ENCODE assay signal across 21 mouse cellular contexts in genomic region chr8:111727553-111727952, GRCm38 (mm10). TPM values are rescaled to one million over a fixed set of nuclear protein-coding genes. Genes with fewer than 3 reads are reported as not detected.
DNase-seq lines count a peak whose midpoint lies in the region; ATAC-seq and TF ChIP-seq lines count a peak whose summit lies in the region.
"Had no signal": no experiment of that assay in that cellular context is flagged by ENCODE, and none has a peak within 500 bp of the region (broad histone marks: within the 10 kb centered on the region; RNA-seq: fewer than 3 reads in every experiment).

No protein-coding gene starts in this region.

- H3K79me3 ChIP-seq in C2C12 (ENCODE audit: low read depth), result peaks cover 89% of the 10 kb centered on the region

- no peaks in the 10 kb centered on the region for H3K9me3 ChIP-seq in heart, embryonic 12.5 days (replicated peaks)
- H3K9me3 ChIP-seq: forebrain, embryonic 10.5 days; liver, embryonic 13.5 days; stomach, embryonic 15.5 days had no signal

- WGBS in heart, embryonic 12.5 days, result 55% methylated on average over 4 of the region's 4 CpGs

- no peak overlapping the region for H3K4me2 ChIP-seq in heart, embryonic 12.5 days
- H3K4me2 ChIP-seq: liver, embryonic 13.5 days had no signal

- no peak for TF ChIP-seq POLR2A in embryonic fibroblast, embryonic 13.5 days (IDR thresholded peaks at IDR 0.05; ENCODE audit: low read depth, low read length)

- peaks cover 100% of the 10 kb centered on the region for H3K79me2 ChIP-seq in C2C12 (ENCODE audit: control insufficient read depth, insufficient read depth)

- no peak overlapping the region for H3K4me3 ChIP-seq in heart, embryonic 12.5 days
- H3K4me3 ChIP-seq in layer of hippocampus, adult 2 months, result no peak overlapping the region
- H3K4me3 ChIP-seq in C2C12 (ENCODE audit: insufficient read depth, poor library complexity, severe bottlenecking), result no peak overlapping the region
- H3K4me3 ChIP-seq in embryonic fibroblast, embryonic 13.5 days (ENCODE audit: insufficient read depth, low read length), result no peak overlapping the region
- H3K4me3 ChIP-seq: forebrain, embryonic 10.5 days; liver, embryonic 13.5 days; stomach, embryonic 15.5 days had no signal

- H3K9ac ChIP-seq in heart, embryonic 12.5 days, result peak overlapping the region; percentile 32; the same call in 1 of the 2 replicates
- H3K9ac ChIP-seq: liver, embryonic 13.5 days; stomach, embryonic 15.5 days had no signal

- no peaks in the 10 kb centered on the region for H3K36me3 ChIP-seq in heart, embryonic 12.5 days
- peaks cover 43% of the 10 kb centered on the region for H3K36me3 ChIP-seq in C2C12 (ENCODE audit: control insufficient read depth, insufficient read depth)
- H3K36me3 ChIP-seq: liver, embryonic 13.5 days had no signal

- no peak for DNase-seq in heart, postnatal 14 days
- DNase-seq in layer of hippocampus, adult 2 months (ENCODE audit: low spot score in 2 of 2), result no peak
- DNase-seq in layer of hippocampus, postnatal 36 days, result no peak
- no peak for DNase-seq in right cerebral cortex, adult 2 months (ENCODE audit: low spot score in 2 of 2)
- DNase-seq: cerebellum, adult 9-10 months; layer of hippocampus, adult 9-11 months; liver, embryonic 13.5 days; lung, postnatal 14 days; right cerebral cortex, adult 18-20 months; thymus, postnatal 14 days had no signal

- intact Hi-C loops in heart, postnatal 14 days (cut with DNase I), result no loop called here

- no peak for TF ChIP-seq CTCF in layer of hippocampus, adult 2 months (conservative IDR thresholded peaks at IDR 0.05)
- no peak for TF ChIP-seq CTCF in C2C12 (IDR thresholded peaks at IDR 0.05; ENCODE audit: control insufficient read depth, insufficient read depth, insufficient read length)
- TF ChIP-seq CTCF in embryonic fibroblast, embryonic 13.5 days (IDR thresholded peaks at IDR 0.05; ENCODE audit: borderline replicate concordance, insufficient read depth, low read length), result no peak

- H3K27me3 ChIP-seq in heart, embryonic 12.5 days (replicated peaks), result no peaks in the 10 kb centered on the region
- H3K27me3 ChIP-seq in C2C12 (ENCODE audit: control insufficient read depth, insufficient read depth, insufficient read length), result no peaks in the 10 kb centered on the region
- H3K27me3 ChIP-seq: stomach, embryonic 15.5 days had no signal

- no peak for ATAC-seq in heart, embryonic 12.5 days (ENCODE audit: insufficient number of reproducible peaks, low FRiP score)
- ATAC-seq: inflammation-experienced regulatory T-cells, adult 6 months; midbrain, embryonic 16.5 days had no signal

- peaks cover 80% of the 10 kb centered on the region for H3K4me1 ChIP-seq in heart, embryonic 12.5 days (replicated peaks)
- peaks cover 39% of the 10 kb centered on the region for H3K4me1 ChIP-seq in embryonic fibroblast, embryonic 13.5 days (ENCODE audit: control insufficient read depth, insufficient read depth, low read length)

- peak overlapping the region; percentile 98 for H3K27ac ChIP-seq in heart, embryonic 12.5 days (ENCODE audit: poor library complexity, severe bottlenecking)
- peak overlapping the region; percentile 97 for H3K27ac ChIP-seq in layer of hippocampus, adult 2 months
- H3K27ac ChIP-seq in embryonic fibroblast, embryonic 13.5 days (ENCODE audit: insufficient read depth, low read length), result peak overlapping the region; percentile 73; the same call in 1 of the 2 replicates
- H3K27ac ChIP-seq: forebrain, embryonic 10.5 days; liver, embryonic 13.5 days had no signal

- peak overlapping the region; percentile 31 for H3ac ChIP-seq in C2C12 (ENCODE audit: control insufficient read depth, insufficient read length, low read depth)

TF ChIP-seq in C2C12, 6 proteins besides CTCF, POLR2A, EP300 and RAD21:
- TF ChIP-seq USF1 (IDR thresholded peaks at IDR 0.05; ENCODE audit: low read depth) (no peak), CEBPB (IDR thresholded peaks at IDR 0.05; ENCODE audit: low read depth) (no peak), MYOG (IDR thresholded peaks at IDR 0.05; ENCODE audit: control insufficient read depth, extremely low read depth, insufficient read length) (no peak), MYOD1 (IDR thresholded peaks at IDR 0.05; ENCODE audit: control insufficient read depth, insufficient read length, low read depth) (no peak), FOSL1 (IDR thresholded peaks at IDR 0.05; ENCODE audit: insufficient read depth, low read length, poor library complexity, severe bottlenecking) (no peak), MAX (IDR thresholded peaks at IDR 0.05) (no peak)

RNA-seq across cellular contexts. Expression of gene Bcar1, which starts 16.1 kb away (rescaled TPM):
- polyA plus RNA-seq in heart, embryonic 12.5 days (2016; fragmentation: Nextera tagmentation; extraction: Ambion mirVana), result 46.4 and 47.2 TPM in 2 replicates
- total RNA-seq in heart, postnatal 14 days (2021), result 10 to 100 TPM; 27.1 to 35.7 TPM
- 10 to 100 TPM; 66.1 to 69.7 TPM for total RNA-seq in layer of hippocampus, adult 2 months (2021)
- total RNA-seq in layer of hippocampus, postnatal 36 days (2021), result 10 to 100 TPM; 62.2 to 69.7 TPM
- 136 TPM for polyA plus RNA-seq in C2C12 (2012; fragmentation: generic; extraction: Trizol)
- polyA plus RNA-seq in embryonic fibroblast, embryonic 13.5 days (2011; ENCODE audit: insufficient read length, low read depth, missing spikeins), result 37.0 and 45.8 TPM in 2 replicates
- total RNA-seq: megakaryocyte-erythroid progenitor cell, adult 5-6 weeks had no signal

RNA-seq across cellular contexts. Expression of gene Ctrb1, which starts 36.7 kb away (rescaled TPM):
- not detected in 2 replicates for polyA plus RNA-seq in heart, embryonic 12.5 days (2016; fragmentation: Nextera tagmentation; extraction: Ambion mirVana)
- not detected for total RNA-seq in heart, postnatal 14 days (2021)
- total RNA-seq in layer of hippocampus, adult 2 months (2021), result not detected
- total RNA-seq in layer of hippocampus, postnatal 36 days (2021), result not detected
- 1.5 TPM for polyA plus RNA-seq in C2C12 (2012; fragmentation: generic; extraction: Trizol)
- polyA plus RNA-seq in embryonic fibroblast, embryonic 13.5 days (2011; ENCODE audit: insufficient read length, low read depth, missing spikeins), result not detected in 2 replicates
- total RNA-seq: left cerebral cortex, postnatal 10 days; megakaryocyte-erythroid progenitor cell, adult 5-6 weeks had no signal
- polyA plus RNA-seq: embryonic facial prominence, embryonic 14.5 days; forebrain, embryonic 10.5 days; hindbrain, embryonic 11.5 days; inflammation-experienced regulatory T-cells, adult 6 months; midbrain, embryonic 16.5 days had no signal
